Mouse (Mus musculus): ENCODE results near the gene Car6. TPM values are rescaled to one million over a fixed set of nuclear protein-coding genes. Genes with fewer than 3 reads are reported as not detected.

The Car6 gene
- total RNA-seq (2012; rRNA removed): 0.18 and 0.21 TPM in 2 replicates

DNA sequence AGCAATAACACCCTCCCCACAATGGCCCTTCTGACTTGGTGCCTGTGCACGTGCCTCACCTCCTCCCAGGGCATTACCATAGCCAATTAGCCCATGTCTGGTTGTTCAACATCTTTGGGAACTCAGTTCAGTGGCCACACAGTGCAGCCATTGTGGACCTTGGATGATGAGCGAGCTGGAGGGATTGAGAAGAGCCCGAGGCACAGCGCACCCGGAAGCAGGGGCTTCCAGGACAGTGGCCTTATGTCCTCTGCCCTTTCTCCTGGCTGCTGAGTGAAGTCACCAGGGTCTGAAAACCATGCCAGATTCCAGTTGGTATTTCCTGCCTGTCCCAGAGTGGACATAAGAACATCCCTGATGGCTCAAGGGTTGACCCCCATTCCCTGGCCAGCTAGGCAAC, at the start of gene Car6:
Car6 (minus strand) TSS at position 101 of the 400 bp plus-strand sequence.
- H3K4me3 ChIP-seq (ENCODE audit: insufficient read depth in 1 of 2, low read depth in 1 of 2, low read length in 2 of 2, poor library complexity in 1 of 2, severe bottlenecking in 1 of 2): no peak within 1 kb of the TSS
- H3K27ac ChIP-seq (ENCODE audit: insufficient read depth, low read depth, low read length, poor library complexity, severe bottlenecking): no peak within 1 kb of the TSS
- in situ Hi-C loops (cut with MboI; ENCODE audit: low sequenced_read_pairs in 2 of 2, unreplicated experiment in 2 of 2): no loop called here
- H3K4me1 ChIP-seq (ENCODE audit: control insufficient read depth in 2 of 2, insufficient read depth in 2 of 2, low read length in 2 of 2, poor library complexity in 1 of 2): no peaks in the 10 kb centered on the region; a peak in 1 of 4 replicates
- no peak for DNase-seq (ENCODE audit: low read depth, low spot score)
- H3K9me3 ChIP-seq (ENCODE audit: control insufficient read depth, insufficient read depth, low read depth, low read length): no peaks in the 10 kb centered on the region
- TF ChIP-seq MAFK (IDR thresholded peaks at IDR 0.05; ENCODE audit: insufficient read depth, low read depth, low read length) (no peak), ZC3H11A (IDR thresholded peaks at IDR 0.05; ENCODE audit: borderline replicate concordance, low read depth, low read length) (no peak), ZNF384 (IDR thresholded peaks at IDR 0.05; ENCODE audit: low read depth, low read length) (no peak), CHD2 (IDR thresholded peaks at IDR 0.05; ENCODE audit: low read depth, low read length) (no peak), HCFC1 (IDR thresholded peaks at IDR 0.05; ENCODE audit: borderline replicate concordance, insufficient read depth, low read length) (no peak)
- H3K9ac ChIP-seq (ENCODE audit: insufficient read depth, low read depth, low read length, poor library complexity, severe bottlenecking): no peak within 1 kb of the TSS
- H3K36me3 ChIP-seq (ENCODE audit: control insufficient read depth, insufficient read depth, low read length, poor library complexity, severe bottlenecking): no peaks in the 10 kb centered on the region

DNA sequence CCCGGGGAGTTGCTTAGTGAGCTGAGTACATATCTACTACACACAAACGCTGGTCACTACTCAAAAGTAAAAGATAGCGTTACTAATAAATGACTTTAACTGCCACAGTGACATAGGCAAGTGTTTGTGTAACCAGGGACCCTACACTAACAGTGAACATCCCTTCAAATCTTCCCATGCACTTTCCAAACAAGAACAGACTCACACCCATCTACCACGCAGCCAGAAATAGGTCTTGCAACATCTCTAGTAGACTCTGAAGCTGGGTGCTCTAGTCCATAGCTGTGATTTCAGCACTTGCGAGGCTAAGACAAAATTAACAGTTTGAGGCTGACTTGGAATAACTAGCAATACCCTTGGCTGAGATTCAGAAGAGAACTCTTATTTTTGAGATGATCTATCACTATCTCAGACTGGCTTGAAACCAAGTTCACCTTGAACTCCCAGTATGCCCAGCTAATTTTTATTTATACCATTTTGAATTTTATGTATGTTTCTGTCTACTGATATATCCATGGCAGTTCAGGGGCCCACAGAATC, 48.7 kb upstream of the Car6 start:
- H3K4me1 ChIP-seq (ENCODE audit: control insufficient read depth in 2 of 2, insufficient read depth in 2 of 2, low read length in 2 of 2, poor library complexity in 1 of 2): peaks cover 2 to 7% of the 10 kb centered on the region in 2 experiments; a peak in 1 of 4 replicates
- H3K27ac ChIP-seq (ENCODE audit: insufficient read depth, low read depth, low read length, poor library complexity, severe bottlenecking): no peak overlapping the region
- TF ChIP-seq ZC3H11A (IDR thresholded peaks at IDR 0.05; ENCODE audit: borderline replicate concordance, low read depth, low read length) (no peak), MAFK (IDR thresholded peaks at IDR 0.05; ENCODE audit: insufficient read depth, low read depth, low read length) (no peak), HCFC1 (IDR thresholded peaks at IDR 0.05; ENCODE audit: borderline replicate concordance, insufficient read depth, low read length) (no peak), ZNF384 (IDR thresholded peaks at IDR 0.05; ENCODE audit: low read depth, low read length) (no peak), CHD2 (IDR thresholded peaks at IDR 0.05; ENCODE audit: low read depth, low read length) (no peak)
- H3K9ac ChIP-seq (ENCODE audit: insufficient read depth, low read depth, low read length, poor library complexity, severe bottlenecking): no peak overlapping the region
- H3K36me3 ChIP-seq (ENCODE audit: control insufficient read depth, insufficient read depth, low read length, poor library complexity, severe bottlenecking): peaks cover 40% of the 10 kb centered on the region
- DNase-seq (ENCODE audit: low read depth, low spot score): no peak
- in situ Hi-C loops (cut with MboI; ENCODE audit: low sequenced_read_pairs in 2 of 2, unreplicated experiment in 2 of 2): no loop called here
- no peak overlapping the region for H3K4me3 ChIP-seq (ENCODE audit: insufficient read depth in 1 of 2, low read depth in 1 of 2, low read length in 2 of 2, poor library complexity in 1 of 2, severe bottlenecking in 1 of 2)
- H3K9me3 ChIP-seq (ENCODE audit: control insufficient read depth, insufficient read depth, low read depth, low read length): no peaks in the 10 kb centered on the region

DNA sequence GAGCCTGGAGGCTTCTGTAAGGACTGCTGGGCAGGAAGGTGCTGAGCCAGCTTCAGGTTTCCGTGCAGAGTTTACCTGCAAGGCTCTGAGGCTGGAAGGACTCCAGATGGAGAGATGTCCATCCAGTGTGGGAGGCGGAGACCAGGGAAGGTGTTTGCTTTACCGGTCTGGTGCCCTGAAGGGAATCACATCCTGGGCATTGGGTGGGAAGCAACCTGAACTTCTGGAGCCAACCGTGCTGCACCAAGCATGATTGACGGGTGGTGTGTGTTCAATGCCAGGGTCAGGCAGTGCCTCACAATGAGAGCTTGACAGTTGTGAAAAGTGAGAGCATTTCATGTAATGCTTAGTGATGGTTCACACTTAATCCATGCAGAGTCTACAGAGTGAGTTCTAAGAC, 47.8 kb upstream of the Car6 start:
- TF ChIP-seq ZNF384 (IDR thresholded peaks at IDR 0.05; ENCODE audit: low read depth, low read length) (no peak), MAFK (IDR thresholded peaks at IDR 0.05; ENCODE audit: insufficient read depth, low read depth, low read length) (no peak)
- in situ Hi-C loops (cut with MboI; ENCODE audit: low sequenced_read_pairs in 2 of 2, unreplicated experiment in 2 of 2): no loop called here

DNA sequence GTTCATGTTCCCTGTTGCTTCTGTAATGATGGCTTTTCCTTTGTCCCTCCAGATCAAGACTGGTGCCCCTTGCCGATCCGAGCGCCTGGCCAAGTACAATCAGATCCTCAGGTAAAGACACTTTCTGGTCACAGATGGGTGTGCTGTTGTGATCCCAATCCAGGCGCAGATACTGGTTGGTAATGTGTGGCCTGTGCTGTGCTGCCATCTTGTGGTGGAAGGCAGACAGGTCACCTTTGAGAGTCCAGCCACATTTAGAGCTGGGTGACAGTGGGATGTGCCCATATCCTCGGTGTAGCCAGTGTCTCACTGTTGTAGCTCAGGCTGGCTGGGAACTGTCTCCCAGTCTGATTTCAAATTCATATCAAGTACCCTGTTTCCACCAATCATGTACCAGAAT, 46.9 kb upstream of the Car6 start:
- no peak overlapping the region for H3K9ac ChIP-seq (ENCODE audit: insufficient read depth, low read depth, low read length, poor library complexity, severe bottlenecking)
- DNase-seq (ENCODE audit: low read depth, low spot score): no peak
- TF ChIP-seq MAFK (IDR thresholded peaks at IDR 0.05; ENCODE audit: insufficient read depth, low read depth, low read length): no peak
- no peak for TF ChIP-seq CHD2 (IDR thresholded peaks at IDR 0.05; ENCODE audit: low read depth, low read length)
- TF ChIP-seq ZC3H11A (IDR thresholded peaks at IDR 0.05; ENCODE audit: borderline replicate concordance, low read depth, low read length): peak; percentile 58; the same call in 1 of the 2 replicates
- TF ChIP-seq ZNF384 (IDR thresholded peaks at IDR 0.05; ENCODE audit: low read depth, low read length): no peak
- TF ChIP-seq HCFC1 (IDR thresholded peaks at IDR 0.05; ENCODE audit: borderline replicate concordance, insufficient read depth, low read length): no peak
- H3K9me3 ChIP-seq (ENCODE audit: control insufficient read depth, insufficient read depth, low read depth, low read length): no peaks in the 10 kb centered on the region
- in situ Hi-C loops (cut with MboI; ENCODE audit: low sequenced_read_pairs in 2 of 2, unreplicated experiment in 2 of 2): no loop called here
- peaks cover 58% of the 10 kb centered on the region for H3K36me3 ChIP-seq (ENCODE audit: control insufficient read depth, insufficient read depth, low read length, poor library complexity, severe bottlenecking)
- no peak overlapping the region for H3K4me3 ChIP-seq (ENCODE audit: insufficient read depth in 1 of 2, low read depth in 1 of 2, low read length in 2 of 2, poor library complexity in 1 of 2, severe bottlenecking in 1 of 2)
- no peak overlapping the region for H3K27ac ChIP-seq (ENCODE audit: insufficient read depth, low read depth, low read length, poor library complexity, severe bottlenecking)
- peaks cover 2 to 7% of the 10 kb centered on the region in 2 experiments; a peak in 1 of 4 replicates for H3K4me1 ChIP-seq (ENCODE audit: control insufficient read depth in 2 of 2, insufficient read depth in 2 of 2, low read length in 2 of 2, poor library complexity in 1 of 2)

More for the DNA sequence above, 47.8 kb upstream of the Car6 start:
- Histone ChIP-seq H3K9ac (ENCODE audit: insufficient read depth, low read depth, low read length, poor library complexity, severe bottlenecking) (no peak overlapping the region), H3K9me3 (ENCODE audit: control insufficient read depth, insufficient read depth, low read depth, low read length) (no peaks in the 10 kb centered on the region), H3K27ac (ENCODE audit: insufficient read depth, low read depth, low read length, poor library complexity, severe bottlenecking) (no peak overlapping the region), H3K36me3 (ENCODE audit: control insufficient read depth, insufficient read depth, low read length, poor library complexity, severe bottlenecking) (peaks cover 49% of the 10 kb centered on the region), H3K4me3 (ENCODE audit: insufficient read depth in 1 of 2, low read depth in 1 of 2, low read length in 2 of 2, poor library complexity in 1 of 2, severe bottlenecking in 1 of 2) (no peak overlapping the region), H3K4me1 (ENCODE audit: control insufficient read depth in 2 of 2, insufficient read depth in 2 of 2, low read length in 2 of 2, poor library complexity in 1 of 2) (peaks cover 2 to 7% of the 10 kb centered on the region in 2 experiments; a peak in 1 of 4 replicates)
- no peak for DNase-seq (ENCODE audit: low read depth, low spot score)

DNA sequence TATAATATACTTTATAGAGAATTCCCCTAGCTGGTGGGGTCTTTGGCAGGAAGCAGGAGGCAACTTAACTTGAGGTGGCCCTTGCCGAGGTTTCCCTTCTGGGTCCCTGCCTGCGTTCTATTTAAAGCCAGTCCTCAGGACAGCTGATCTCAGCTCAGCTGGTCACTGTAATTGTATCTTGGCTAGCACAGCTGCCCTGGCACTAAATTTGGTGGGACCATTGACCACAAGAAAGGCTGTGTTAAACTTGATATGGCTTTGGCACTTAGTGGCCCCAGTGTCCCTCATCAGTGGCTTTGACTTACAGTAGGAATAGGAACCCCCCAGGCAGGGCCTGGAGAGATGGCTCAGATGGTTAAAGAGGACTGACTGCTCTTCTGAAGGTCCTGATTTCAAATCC, 44.7 kb upstream of the Car6 start:
- H3K4me1 ChIP-seq (ENCODE audit: control insufficient read depth in 2 of 2, insufficient read depth in 2 of 2, low read length in 2 of 2, poor library complexity in 1 of 2): peaks cover 2 to 9% of the 10 kb centered on the region in 2 experiments; a peak in 1 of 4 replicates
- TF ChIP-seq MAFK (IDR thresholded peaks at IDR 0.05; ENCODE audit: insufficient read depth, low read depth, low read length) (no peak), ZNF384 (IDR thresholded peaks at IDR 0.05; ENCODE audit: low read depth, low read length) (no peak), CHD2 (IDR thresholded peaks at IDR 0.05; ENCODE audit: low read depth, low read length) (no peak), ZC3H11A (IDR thresholded peaks at IDR 0.05; ENCODE audit: borderline replicate concordance, low read depth, low read length) (no peak), HCFC1 (IDR thresholded peaks at IDR 0.05; ENCODE audit: borderline replicate concordance, insufficient read depth, low read length) (no peak)
- no peak overlapping the region for H3K4me3 ChIP-seq (ENCODE audit: insufficient read depth in 1 of 2, low read depth in 1 of 2, low read length in 2 of 2, poor library complexity in 1 of 2, severe bottlenecking in 1 of 2)
- in situ Hi-C loops (cut with MboI; ENCODE audit: low sequenced_read_pairs in 2 of 2, unreplicated experiment in 2 of 2): no loop called here
- peaks cover 79% of the 10 kb centered on the region for H3K36me3 ChIP-seq (ENCODE audit: control insufficient read depth, insufficient read depth, low read length, poor library complexity, severe bottlenecking)
- no peak overlapping the region for H3K9ac ChIP-seq (ENCODE audit: insufficient read depth, low read depth, low read length, poor library complexity, severe bottlenecking)
- no peak overlapping the region for H3K27ac ChIP-seq (ENCODE audit: insufficient read depth, low read depth, low read length, poor library complexity, severe bottlenecking)
- H3K9me3 ChIP-seq (ENCODE audit: control insufficient read depth, insufficient read depth, low read depth, low read length): no peaks in the 10 kb centered on the region
- no peak for DNase-seq (ENCODE audit: low read depth, low spot score)
